Mouse (Mus musculus) lung, postnatal 25 days (tissue): Measurements from ENCODE around the gene Nfatc2.

Experiments
- DNase-seq: peaks from one replicate; pipeline ENCODE4 v3.0.0; 2022; ENCODE audit warnings: low spot score

The Nfatc2 gene

GRCm38 (mm10) chr2:168601491-168602386, at the start of gene Nfatc2:
TSS of gene Nfatc2 (minus strand) at chr2:168601657.
- peak; percentile 89 for DNase-seq

DNA sequence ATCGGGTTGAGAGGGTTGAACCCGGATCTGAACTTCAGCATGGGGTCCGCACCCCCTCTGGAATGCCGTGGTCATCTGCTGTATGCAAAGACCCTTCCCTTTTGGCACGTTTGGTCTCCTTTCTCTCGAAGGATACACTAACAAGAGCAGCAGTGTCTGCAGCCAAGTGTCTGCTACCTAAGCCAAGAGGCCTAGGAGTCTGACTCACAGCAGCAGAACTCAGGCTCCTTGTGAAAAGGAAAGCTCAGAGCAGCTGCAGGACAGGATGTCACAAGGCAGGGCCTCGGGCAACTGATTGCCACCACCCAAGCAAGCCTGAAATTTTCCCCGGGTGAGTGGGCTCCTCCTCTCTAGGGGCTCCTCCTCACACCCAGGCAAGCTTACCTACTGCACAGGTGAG, 46.7 kb upstream of the Nfatc2 start:
- DNase-seq: no peak

DNA sequence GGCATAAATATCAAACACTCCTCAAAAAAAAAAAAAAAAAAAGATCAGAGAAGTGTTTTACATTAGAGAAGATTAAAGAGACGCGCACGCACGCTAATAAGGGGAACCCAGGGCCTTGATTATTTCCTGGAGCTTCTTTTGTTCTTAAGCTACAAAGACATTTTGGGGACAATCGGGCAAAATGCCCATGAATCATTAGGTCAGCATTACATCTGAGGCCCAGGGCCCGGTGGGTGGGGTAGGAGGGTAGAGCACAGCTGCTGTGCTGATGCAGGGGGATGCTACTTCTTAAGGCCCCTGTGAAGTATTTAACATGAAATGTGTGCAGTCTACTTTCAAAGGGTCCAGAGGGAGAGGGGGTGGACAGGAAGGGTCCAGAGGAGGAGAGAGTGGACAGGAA, 43.4 kb upstream of the Nfatc2 start:
- DNase-seq: no peak

GRCm38 (mm10) chr2:168643524-168644177, 42.2 kb upstream of the Nfatc2 start:
- DNase-seq: no peak

DNA sequence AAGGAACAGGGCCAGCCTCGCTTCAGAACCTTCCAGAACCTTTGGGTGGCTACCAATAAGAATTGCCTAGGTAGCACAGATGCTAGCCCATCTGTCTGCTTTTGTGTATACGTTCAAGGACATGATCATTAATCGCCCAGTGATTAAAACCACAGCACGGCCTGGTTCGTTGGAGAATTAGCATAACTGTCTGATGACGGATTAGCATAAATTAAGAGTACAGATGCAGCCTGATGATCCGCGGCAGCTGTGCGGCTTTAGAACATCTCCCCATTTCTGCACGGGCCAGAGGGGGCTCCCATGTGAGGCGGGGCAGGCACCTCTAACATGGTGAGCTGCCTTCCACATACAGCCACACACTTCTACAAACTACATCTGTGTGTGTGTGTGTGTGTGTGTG, 40.7 kb upstream of the Nfatc2 start:
- no peak for DNase-seq

DNA sequence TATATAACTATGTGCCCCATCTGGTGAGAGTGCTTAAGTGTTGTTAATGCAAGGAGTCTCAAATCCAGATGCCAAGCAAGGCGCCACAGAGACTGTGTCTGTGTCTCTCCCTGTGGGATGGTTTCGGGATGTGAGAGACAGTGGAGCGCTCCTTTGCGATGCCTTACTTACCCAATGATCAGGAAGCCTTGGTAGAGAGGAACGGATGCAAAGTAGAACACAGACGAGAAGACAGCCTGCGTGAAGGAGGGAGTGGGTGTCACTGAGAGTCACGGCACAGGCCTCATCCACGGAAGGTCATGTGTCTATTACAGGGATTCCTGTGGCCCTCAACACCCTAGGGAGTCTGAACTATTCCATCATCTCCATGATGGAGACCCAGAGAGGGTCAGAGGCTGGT, 39.0 kb upstream of the Nfatc2 start:
- DNase-seq: no peak

DNA sequence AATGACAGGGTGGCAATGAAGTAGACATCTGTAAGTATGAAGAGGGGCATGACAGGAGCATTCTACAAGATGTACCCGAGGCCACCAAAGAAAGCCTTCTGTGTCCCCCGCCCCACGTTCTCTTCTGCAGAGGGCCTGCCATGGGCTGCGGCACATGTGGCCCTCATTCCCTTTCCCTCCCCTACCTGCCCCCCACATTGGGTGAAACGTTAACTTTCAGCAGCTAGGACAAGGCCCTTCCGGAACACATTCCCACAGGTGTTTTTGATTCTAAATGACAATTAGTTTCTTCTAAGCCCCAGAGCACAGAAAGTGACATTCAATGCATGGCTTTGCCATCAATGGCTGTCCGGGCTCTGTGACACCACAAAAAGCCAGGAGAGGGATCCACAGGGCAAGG, 33.4 kb upstream of the Nfatc2 start:
- no peak for DNase-seq

DNA sequence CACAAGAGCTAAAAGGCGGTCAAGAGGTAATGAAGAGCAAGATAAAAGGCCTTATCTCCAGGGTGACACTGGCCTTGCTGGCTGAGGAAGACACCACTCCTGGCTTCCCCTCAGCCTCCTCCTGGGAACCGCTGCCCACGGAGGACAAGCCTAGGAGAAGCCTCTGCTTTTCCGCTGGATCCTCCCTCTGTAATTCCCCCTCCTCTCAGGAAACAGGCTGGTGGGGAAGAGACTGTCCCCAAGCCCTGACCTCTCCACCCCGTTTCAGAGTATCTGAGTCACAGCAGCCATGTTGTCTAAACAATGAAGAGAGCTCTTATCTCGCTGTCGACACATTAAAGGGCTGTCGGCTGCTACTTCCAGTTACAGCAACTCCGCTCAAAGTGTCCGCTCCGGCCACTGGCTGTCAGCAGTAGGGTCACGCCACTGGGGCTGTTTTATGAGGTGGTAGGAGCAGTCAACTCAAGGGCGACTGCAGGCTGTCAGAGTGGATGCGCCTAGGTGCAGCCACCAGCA, 31.9 kb upstream of the Nfatc2 start:
- DNase-seq: no peak

DNA sequence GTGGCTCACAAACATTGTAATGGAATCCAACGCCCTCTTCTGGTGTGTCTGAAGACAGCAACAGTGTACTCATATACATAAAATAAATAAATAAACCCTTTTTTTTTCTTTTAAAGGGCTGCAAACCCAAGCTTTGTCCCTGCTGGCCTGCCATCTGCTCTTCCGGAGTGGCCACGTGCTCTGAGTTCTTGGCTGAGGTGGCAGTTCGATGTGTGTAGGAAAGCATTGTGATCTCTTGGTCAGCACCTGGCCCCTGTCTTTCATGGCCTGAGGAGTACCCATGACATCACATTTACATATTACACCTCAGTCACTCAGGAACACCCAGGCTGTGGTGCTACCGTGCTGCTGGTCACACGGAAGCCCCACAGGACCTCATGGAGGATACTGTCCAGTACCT, 31.1 kb upstream of the Nfatc2 start:
- DNase-seq: no peak

DNA sequence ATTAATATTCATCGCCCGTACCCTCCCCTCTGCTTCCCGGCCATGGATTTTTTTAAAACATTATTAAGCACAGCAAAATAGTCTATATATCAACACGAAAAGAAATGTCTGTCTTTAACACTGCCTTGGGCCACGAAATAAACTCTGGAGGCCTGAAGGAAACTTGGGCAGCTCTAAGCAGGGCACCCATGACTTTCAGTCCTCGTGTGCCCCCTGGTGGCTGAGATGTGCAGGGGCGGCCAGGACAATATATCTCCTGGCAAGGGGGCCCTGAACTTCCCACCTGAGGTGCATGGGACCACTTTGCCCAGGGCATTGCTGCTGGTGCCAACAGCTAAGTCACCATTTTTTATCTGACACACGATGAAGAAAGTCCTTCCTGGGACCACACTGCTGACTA, 27.3 kb upstream of the Nfatc2 start:
- peak; percentile 77 for DNase-seq

GRCm38 (mm10) chr2:168627829-168628770, 26.6 kb upstream of the Nfatc2 start:
- peak; percentile 42 for DNase-seq

DNA sequence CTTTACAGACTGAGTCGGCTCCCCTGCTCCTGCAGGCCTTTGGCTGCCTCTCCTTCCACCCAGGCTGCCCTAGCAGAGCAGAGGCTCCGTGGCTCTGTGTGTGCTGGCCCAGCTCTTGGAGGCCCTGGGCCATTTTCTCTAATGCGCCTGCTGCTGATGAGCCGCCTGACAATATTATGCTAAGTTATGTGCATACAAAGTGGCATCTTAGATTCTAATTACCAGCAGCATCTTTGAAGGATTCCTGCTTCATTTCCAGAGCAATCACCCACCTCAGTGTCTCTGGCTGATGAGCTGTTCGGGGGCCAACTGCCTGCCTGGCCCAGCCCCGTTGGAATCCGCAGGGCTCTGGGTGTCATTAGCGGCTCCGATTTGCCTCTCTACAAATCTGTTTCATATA, 24.9 kb upstream of the Nfatc2 start:
- DNase-seq: no peak

GRCm38 (mm10) chr2:168625091-168625490, 23.6 kb upstream of the Nfatc2 start:
- no peak for DNase-seq

- DNase-seq: no peak
Measured at GRCm38 (mm10) chr2:168621111-168621802, 19.8 kb upstream of the Nfatc2 start.

DNA sequence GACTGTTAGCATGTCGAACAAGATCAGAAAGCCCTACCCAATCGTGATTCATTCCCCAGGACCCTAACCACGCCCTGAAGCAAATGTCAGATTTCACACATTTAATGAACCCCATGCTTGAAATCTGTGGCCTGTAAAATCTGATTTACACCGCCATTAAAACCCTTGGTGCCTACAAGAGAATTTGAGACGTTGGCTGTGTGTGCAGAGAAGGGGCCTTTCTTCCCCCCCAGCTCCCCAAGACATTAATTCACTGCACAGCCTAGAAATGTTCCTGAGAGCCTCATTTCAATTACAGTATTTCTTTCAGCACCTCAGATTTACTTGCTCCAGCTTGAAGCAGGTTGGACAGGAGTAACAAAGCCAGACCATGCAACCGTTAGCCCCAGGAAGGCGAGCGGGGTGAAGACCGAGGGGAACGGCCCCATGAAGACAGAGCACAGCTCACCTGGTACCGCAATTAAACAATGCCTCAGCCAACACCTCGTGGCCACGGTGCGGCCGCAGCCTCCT, 16.8 kb upstream of the Nfatc2 start:
- DNase-seq: no peak

DNA sequence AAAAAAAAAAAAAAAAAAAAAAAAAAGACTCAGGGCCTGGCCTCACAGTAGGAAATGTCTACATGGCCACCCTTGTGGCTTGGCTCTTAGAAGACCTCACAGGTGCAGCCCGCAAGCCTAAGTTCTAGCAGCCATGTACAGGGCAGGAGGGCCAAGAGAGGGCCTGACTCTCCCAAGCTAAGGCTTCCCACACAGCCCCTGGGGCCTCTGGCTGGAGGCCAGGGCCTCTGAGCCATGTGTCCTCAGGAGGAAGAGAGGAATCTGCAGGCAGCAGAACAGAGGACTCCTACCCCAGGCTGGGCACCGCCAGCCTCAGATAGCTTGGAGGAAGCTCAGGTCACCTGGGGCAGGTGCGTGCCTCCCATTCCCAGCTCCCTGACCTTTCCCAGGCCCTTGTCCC, 13.7 kb upstream of the Nfatc2 start:
- DNase-seq: no peak

DNA sequence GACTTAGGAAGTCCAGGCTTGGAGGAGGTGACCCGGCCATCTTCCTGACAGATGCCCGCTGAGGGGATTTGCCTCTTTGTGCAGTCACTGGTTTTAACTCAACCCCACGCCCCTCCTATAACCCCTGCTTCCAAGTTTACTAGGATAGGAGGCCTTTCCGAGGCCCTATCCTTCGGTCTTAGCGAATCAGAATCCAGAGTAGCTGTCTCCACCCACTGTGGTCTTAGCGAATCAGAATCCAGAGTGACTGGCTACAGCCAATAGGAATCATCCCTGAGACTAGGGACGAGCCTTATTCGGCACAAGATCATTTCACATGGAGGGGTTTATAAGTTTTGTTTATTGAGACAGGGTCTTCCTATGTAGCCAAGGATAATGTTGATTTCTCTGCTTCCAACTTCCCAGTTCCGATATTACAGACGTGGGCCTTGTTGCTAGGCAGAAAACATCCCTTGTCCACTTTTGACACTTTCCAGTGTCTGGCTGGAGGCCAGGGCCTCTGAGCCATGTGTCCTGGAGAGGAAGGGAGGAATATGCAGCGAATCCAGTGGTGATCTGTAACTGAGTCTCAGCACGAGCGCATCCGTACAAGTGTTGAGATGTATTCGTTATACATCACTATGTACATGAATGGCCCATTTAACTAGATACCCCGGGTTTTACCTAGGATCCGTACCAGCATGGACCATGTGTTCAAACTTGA, 12.9 kb upstream of the Nfatc2 start:
- no peak for DNase-seq

- no peak for DNase-seq
Measured at GRCm38 (mm10) chr2:168613092-168613880, 11.8 kb upstream of the Nfatc2 start.

DNA sequence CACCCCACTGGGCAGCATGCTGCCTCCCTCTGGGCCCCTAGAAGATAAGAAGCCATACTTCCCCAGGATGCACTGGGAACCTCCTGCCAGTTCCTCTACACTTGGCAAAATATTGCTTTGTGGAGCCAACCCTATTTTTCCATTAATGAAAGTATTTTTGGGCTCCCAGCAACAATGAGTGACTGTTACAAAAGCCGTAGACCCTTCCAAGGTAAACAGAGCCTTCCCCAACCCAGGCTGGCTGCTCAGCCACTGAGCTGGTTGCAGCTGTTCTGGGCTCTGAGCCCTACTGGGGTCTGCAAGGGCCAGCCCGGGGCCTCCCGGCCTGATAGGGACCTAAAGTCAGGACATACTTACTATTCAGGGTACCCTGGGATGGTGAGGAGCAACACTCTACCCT, 9.5 kb upstream of the Nfatc2 start:
- no peak for DNase-seq
